ENCODE assay signal across 8 mouse cellular contexts in genomic region chr19:32715201-32715600, GRCm38 (mm10). TPM values are rescaled to one million over a fixed set of nuclear protein-coding genes. Genes with fewer than 3 reads are reported as not detected.
A peak's percentile ranks its signal among the peaks of the same experiment; 100 is the strongest.
DNase-seq lines count a peak whose midpoint lies in the region.

No protein-coding gene starts in this region.

- DNase-seq in A20 (ENCODE audit: low read depth, low spot score), result peak; percentile 81
- peak; percentile 43 for DNase-seq in Muller cell, postnatal 12 days (ENCODE audit: inconsistent ontology term)
- peak; percentile 90 to 91 for DNase-seq in cerebellum, postnatal 10 days
- peak; percentile 60 for DNase-seq in gastrocnemius, postnatal 25 days
- DNase-seq in layer of hippocampus, adult 9-10 months (ENCODE audit: low spot score), result peak; percentile 59
- peak; percentile 76 to 83 for DNase-seq in lung, postnatal 4 days
- DNase-seq in right cerebral cortex, postnatal 4 days, result peak; percentile 56
- DNase-seq in yolk sac, embryonic 10.5 days (ENCODE audit: low spot score), result peak; percentile 41

RNA-seq across cellular contexts. Expression of gene Atad1, which starts 24.4 kb away (rescaled TPM):
- 10 to 100 TPM; 47.3 to 65.2 TPM for total RNA-seq in gastrocnemius, postnatal 25 days (2021)

RNA-seq across cellular contexts. Expression of gene Pten, which starts 42.1 kb away (rescaled TPM):
- 10 to 100 TPM; 31.8 to 35.9 TPM for total RNA-seq in gastrocnemius, postnatal 25 days (2021)

Comparison
In these comparisons a context has a peak if more than half of its experiments do, and no peak if none do; other contexts are left out.
1. Peak in every context shown above with its lines: DNase-seq.